Mouse (Mus musculus): ENCODE measurements around the gene Trim16.

The Trim16 gene

DNA sequence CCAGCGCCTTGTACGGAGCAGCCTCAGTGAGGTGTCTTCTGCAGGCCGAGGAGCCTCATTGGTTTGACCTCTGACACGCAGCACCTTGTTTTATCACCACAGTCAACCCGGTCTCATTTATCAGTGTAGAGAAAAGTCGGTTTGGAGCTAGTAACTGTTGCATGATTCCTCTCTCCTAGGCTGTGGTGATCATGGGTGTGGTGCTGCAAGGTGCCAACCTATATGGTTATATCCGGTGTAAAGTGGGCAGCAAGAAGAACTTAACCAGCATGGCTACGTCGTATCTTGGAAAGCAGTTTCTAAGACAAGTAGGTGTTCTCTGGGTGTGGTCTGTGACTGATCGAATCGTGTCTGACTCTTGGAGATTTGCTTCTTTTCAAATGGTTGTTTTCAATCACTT, 71.7 kb downstream of the Trim16 start:
- DNase-seq (ENCODE audit: low read depth, low spot score), result no peak

Measured in ES-CJ7 (cell line).